Mouse (Mus musculus) forebrain, embryonic 14.5 days (tissue): Measurements from ENCODE around the gene Mast4. TPM values are rescaled to one million over a fixed set of nuclear protein-coding genes. Genes with fewer than 3 reads are reported as not detected.

ENCODE experiments used
- ATAC-seq: fragments of 200-750 bp; cut with Nextera tagmentation; 2 replicates; pipeline ENCODE4 v1.8.0; 2017; ENCODE audit warnings: mild to moderate bottlenecking, moderate library complexity
- DNase-seq: peaks from one replicate; pipeline ENCODE4 v3.0.0-alpha.2; 2015; ENCODE audit warnings: low spot score
- H3K27ac ChIP-seq: fragments of 300-500 bp; sonication (generic); 2 replicates; pipeline ENCODE4 v1.5.1; 2014; ENCODE audit warnings: low read depth, mild to moderate bottlenecking, control low read depth, low read length, moderate library complexity
- H3K27me3 ChIP-seq: fragments of 300-500 bp; sonication (generic); replicated peaks from 2 replicates; pipeline ENCODE4 v1.6.1; 2014; ENCODE audit warnings: low read length, control low read depth, mixed read lengths; ENCODE audit not compliant: control insufficient read depth, insufficient read depth
- H3K36me3 ChIP-seq: fragments of 300-500 bp; sonication (generic); 2 replicates; pipeline ENCODE4 v1.6.1; 2014; ENCODE audit warnings: low read length, control low read depth; ENCODE audit not compliant: control insufficient read depth, insufficient read depth
- H3K4me1 ChIP-seq: fragments of 300-500 bp; sonication (generic); 2 replicates; pipeline ENCODE4 v1.6.1; 2014; ENCODE audit warnings: antibody characterized with exemption, low read length, control low read depth; ENCODE audit not compliant: control insufficient read depth, insufficient read depth
- H3K4me2 ChIP-seq: fragments of 300-500 bp; sonication (generic); 2 replicates; pipeline ENCODE4 v1.6.1; 2014; ENCODE audit warnings: mild to moderate bottlenecking, control low read depth, low read length
- H3K4me3 ChIP-seq: fragments of 300-500 bp; sonication (generic); 2 replicates; pipeline ENCODE4 v1.5.1; 2014; ENCODE audit warnings: low read depth, low read length, control low read depth
- H3K9ac ChIP-seq: fragments of 300-500 bp; sonication (generic); 2 replicates; pipeline ENCODE4 v1.6.1; 2014; ENCODE audit warnings: mild to moderate bottlenecking, low read length, control low read depth, moderate library complexity
- H3K9me3 ChIP-seq: fragments of 300-500 bp; sonication (generic); replicated peaks from 2 replicates; pipeline ENCODE4 v1.6.1; 2016; ENCODE audit warnings: low read length, control low read depth, mixed read lengths; ENCODE audit not compliant: control insufficient read depth
- WGBS: fragments of 180-500 bp; shearing (Covaris S2); extraction: QIAGEN DNeasy Blood & Tissue Kit; methylation state at CpG from one replicate; pipeline ENCODE4 v1.1.7; 2014; 5-methylcytosine and 5-hydroxymethylcytosine counted together
- polyA plus RNA-seq: library from polyadenylated mRNA; unstranded; fragments of >200 nt; fragmentation: Nextera tagmentation; extraction: Ambion mirVana; gene quantifications from 2 replicates; pipeline ENCODE4 v1.2.1, GENCODE M21; 2014

The Mast4 gene
- polyA plus RNA-seq, 1 experiment from 2014 or later = 11.7 TPM

DNA sequence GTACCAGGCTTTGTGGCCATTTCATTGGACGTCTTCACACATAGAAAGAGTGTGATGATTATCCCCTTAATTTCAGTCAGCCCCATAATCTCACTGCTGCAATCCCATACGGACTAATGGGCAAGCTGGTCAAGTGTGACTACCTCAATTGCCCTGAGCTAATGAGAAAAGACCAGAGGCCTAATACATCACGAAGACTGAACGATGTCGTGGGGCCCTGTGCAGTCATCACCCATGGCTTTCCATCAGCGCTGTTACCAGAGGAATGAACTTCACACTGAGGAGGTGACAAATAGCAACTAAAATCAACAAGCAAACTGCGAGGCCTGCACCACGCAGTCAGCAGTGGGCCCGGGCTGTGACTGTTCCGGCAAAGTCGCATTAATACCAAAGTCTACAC, 344.7 kb downstream of the Mast4 start:
- Histone ChIP-seq H3K27me3 (no peaks in the 10 kb centered on the region), H3K27ac (no peak overlapping the region), H3K9me3 (no peaks in the 10 kb centered on the region; the same call in 1 of the 2 replicates), H3K9ac (no peak overlapping the region), H3K4me1 (no peaks in the 10 kb centered on the region; the same call in 1 of the 2 replicates), H3K36me3 (no peaks in the 10 kb centered on the region), H3K4me2 (no peak overlapping the region), H3K4me3 (no peak overlapping the region)
- 75% methylated on average over 11 of the region's 11 CpGs for WGBS
- ATAC-seq (no peak), DNase-seq (no peak)

DNA sequence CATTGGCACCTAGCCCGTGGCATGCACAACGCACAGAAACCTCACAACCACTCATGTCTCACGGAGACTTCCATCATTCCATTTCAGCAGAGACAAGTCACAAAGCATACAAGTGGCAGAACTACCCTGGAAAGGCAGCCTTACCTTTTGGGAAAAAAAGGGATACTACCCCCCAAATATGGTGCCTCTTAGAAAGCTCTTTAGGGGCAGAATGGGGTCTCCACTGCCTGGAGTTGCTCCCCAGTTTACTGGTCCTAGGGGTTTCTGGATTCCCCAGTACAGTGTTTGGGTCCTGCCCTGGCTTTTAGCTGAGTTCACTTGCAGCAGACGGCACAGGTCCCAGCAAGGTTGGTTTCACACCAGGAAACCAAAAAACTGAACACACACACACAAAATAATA, 345.3 kb downstream of the Mast4 start:
- H3K27ac ChIP-seq = no peak overlapping the region
- H3K4me3 ChIP-seq = no peak overlapping the region
- no peak overlapping the region for H3K4me2 ChIP-seq
- H3K9ac ChIP-seq = no peak overlapping the region
- WGBS = 88% methylated on average over 4 of the region's 4 CpGs
- H3K9me3 ChIP-seq = no peaks in the 10 kb centered on the region; the same call in 1 of the 2 replicates
- no peak for ATAC-seq
- H3K27me3 ChIP-seq = no peaks in the 10 kb centered on the region
- no peak for DNase-seq
- no peaks in the 10 kb centered on the region; the same call in 1 of the 2 replicates for H3K4me1 ChIP-seq
- no peaks in the 10 kb centered on the region for H3K36me3 ChIP-seq

DNA sequence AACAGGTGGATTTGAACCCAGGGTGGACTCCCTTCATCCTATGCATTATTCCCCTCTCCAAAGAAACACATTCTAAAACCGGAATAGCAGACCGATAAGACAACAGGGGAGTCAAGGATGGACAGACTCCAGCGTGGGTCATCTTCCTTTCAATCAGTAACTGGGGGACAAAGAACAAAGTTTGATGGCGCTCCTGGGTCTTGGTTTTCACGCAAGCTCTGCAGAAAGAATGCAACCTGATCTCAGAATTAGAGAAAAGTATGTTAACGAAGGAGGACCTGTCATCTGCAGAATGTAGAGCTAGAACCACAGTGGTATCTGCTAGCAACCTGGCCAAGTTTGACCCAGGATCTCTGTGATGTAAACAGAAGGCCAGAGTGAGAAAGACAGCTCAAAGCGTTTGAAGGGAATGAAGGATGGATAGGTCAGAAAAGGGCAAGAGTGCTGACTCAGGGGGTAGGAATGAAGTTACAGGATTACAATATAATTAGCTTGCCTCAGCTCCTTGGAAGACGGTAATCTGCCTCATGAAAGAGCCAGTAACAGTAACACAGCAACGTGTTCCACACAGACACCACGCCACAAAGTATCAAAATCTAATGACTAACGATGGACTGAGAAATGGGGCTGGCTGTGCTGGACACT, 345.9 kb downstream of the Mast4 start:
- Histone ChIP-seq H3K9ac (no peak overlapping the region), H3K36me3 (no peaks in the 10 kb centered on the region), H3K4me3 (no peak overlapping the region), H3K9me3 (no peaks in the 10 kb centered on the region; the same call in 1 of the 2 replicates), H3K27me3 (no peaks in the 10 kb centered on the region), H3K4me2 (no peak overlapping the region), H3K4me1 (no peaks in the 10 kb centered on the region; the same call in 1 of the 2 replicates), H3K27ac (no peak overlapping the region)
- DNase-seq (no peak), ATAC-seq (no peak)
- 72% methylated on average over 11 of the region's 11 CpGs for WGBS

DNA sequence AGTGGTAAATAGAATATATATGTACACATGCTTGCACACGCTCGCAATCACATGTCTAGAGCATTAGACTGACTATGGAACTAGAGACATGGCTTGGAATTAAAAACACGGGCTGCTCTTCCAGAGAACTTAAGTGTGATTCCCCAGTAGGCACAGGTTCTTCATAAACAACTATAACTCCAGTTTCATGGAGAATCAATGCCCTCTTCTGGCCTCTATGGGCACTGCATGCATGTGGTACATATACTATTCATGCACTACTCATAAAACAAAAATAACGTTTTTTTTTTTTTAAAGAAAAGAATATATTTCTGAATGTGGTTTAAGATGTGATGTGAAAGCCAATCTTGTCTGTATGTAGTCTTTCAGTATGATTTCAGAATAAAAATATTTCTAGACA, 349.7 kb downstream of the Mast4 start:
- no peaks in the 10 kb centered on the region; the same call in 1 of the 2 replicates for H3K4me1 ChIP-seq
- ATAC-seq = no peak
- no peak overlapping the region for H3K4me3 ChIP-seq
- no peaks in the 10 kb centered on the region for H3K27me3 ChIP-seq
- 97% methylated on average over 4 of the region's 4 CpGs for WGBS
- no peak for DNase-seq
- H3K4me2 ChIP-seq = no peak overlapping the region
- H3K36me3 ChIP-seq = no peaks in the 10 kb centered on the region
- no peak overlapping the region for H3K27ac ChIP-seq
- H3K9me3 ChIP-seq = no peaks in the 10 kb centered on the region; the same call in 1 of the 2 replicates
- H3K9ac ChIP-seq = no peak overlapping the region

DNA sequence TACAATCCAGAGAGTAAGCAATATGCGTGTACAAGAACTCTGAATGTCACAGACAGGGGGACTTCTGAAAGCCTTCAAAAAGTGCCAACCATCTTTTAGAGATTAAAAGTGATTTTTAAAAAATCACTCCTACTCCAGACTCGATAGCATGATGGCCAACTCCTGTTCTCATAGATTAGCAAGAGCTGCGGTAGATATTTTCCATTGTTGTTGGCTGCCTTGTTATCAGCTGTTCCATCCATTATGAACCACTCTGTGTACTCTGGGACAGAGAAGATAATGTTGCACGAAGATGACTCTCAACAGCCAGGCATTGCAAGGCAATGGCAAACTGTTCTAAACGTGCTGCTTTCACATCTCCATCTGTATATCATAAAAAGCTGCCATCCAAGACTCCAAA, 360.4 kb downstream of the Mast4 start:
- Histone ChIP-seq H3K27ac (no peak overlapping the region), H3K4me2 (no peak overlapping the region), H3K4me1 (no peaks in the 10 kb centered on the region), H3K27me3 (no peaks in the 10 kb centered on the region), H3K36me3 (no peaks in the 10 kb centered on the region), H3K4me3 (no peak overlapping the region), H3K9me3 (no peaks in the 10 kb centered on the region), H3K9ac (no peak overlapping the region)
- ATAC-seq (no peak), DNase-seq (no peak)
- 91% methylated on average over 5 of the region's 5 CpGs for WGBS

DNA sequence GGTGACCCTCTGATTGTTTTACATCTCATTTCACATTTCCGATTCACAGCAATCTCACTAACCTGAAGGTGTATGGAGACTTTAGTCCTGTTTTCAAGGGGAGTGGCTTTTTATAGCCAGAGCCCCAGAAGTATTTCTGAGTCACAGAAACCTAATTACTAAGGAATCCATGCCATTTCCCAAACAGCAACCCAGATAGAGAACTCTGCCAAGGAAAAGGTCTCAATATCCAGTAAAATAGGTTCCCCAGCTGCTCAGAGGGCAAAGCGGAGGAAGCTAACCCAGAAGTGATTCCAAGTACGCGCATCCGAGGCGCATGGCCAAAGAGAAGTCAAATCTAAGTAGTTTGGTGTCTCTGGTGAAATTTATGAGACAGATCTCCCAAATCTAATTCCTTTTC, 370.8 kb downstream of the Mast4 start:
- 94% methylated on average over 6 of the region's 6 CpGs for WGBS
- no peaks in the 10 kb centered on the region for H3K27me3 ChIP-seq
- DNase-seq (no peak), ATAC-seq (no peak)
- no peak overlapping the region for H3K4me2 ChIP-seq
- no peaks in the 10 kb centered on the region for H3K9me3 ChIP-seq
- no peak overlapping the region for H3K9ac ChIP-seq
- H3K27ac ChIP-seq = no peak overlapping the region
- H3K36me3 ChIP-seq = no peaks in the 10 kb centered on the region
- no peak overlapping the region for H3K4me3 ChIP-seq
- H3K4me1 ChIP-seq = no peaks in the 10 kb centered on the region

DNA sequence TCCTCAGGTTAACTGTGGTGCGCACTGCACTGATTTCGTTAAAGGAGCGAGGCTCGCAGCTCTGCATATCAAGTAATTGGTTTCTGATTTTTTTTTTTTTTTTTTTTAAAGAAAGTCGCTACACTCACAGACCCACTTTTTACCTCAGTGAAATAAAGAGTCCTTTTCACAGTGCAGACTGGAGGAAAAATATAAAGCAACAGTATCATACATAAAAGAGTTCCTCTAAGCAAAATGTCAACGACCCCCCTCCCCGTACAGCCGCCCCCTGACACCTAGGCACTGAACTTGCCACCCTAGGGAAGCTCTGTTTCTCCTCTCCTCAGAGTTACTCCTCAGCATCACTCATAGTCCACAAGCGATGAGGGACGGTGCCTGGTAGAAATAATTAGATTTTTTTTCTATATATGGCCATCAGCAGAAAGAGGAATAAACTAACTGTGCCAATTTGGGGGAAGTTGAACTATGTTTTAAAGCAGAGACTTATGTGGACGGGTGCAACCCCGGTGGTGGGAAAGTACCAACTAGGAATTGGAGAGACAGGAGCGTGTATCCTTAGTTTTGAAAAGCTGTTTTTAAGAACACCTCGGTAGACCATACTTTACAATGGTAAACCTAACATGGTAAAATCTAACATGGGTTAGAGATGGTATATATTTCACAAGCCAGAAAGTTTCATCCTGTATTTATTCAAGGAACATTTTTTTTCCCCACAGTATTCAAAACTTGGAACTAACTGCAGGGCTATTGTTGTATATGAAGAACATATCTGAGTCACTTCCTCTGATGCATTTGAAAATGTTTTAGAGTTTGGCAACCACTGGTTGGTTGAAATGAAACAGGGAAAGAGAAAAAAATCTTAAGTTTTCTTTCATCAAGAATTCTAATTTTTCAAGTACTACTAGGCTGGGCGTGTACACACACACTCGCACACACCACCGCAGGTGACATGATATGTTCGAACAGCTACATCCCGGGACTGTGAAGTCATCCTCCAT, 375.7 kb downstream of the Mast4 start:
- peak; percentile 11; the same call in 1 of the 2 replicates for ATAC-seq

DNA sequence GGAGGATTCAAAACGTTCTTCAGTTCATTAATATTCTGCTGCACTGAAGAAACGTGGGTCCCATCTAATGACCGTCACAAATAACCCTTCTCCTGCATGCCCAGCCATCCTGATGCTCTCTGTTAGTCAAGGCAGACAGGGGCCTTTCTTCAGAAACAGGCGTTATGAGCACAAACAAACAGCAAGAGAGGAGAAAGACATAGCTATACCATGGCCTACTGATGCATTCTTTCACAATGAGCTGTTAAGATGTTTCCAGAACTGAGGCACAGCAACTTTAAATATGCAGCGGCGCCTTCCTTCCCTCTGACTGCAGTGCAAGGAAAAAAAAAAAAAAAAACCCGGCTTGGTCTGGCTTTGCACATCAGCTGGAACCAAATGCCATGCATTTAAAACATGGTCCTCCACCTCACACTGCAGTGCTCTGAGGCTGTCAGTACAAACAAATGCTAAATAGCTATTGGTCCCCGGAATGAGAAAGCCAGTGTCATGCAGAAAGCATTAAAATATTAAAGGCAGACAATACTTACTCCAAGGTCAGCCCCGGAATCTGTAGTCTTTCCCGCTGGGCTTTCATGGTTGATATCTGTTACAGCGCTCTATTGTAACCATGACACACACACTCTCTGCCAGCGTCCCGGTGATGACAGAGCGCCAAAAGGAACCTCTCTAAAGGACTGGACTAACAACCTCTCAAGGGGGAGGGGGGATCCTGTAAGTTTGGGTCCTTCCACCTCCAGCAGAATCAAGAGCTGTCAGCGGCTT, 376.6 kb downstream of the Mast4 start:
- H3K4me1 ChIP-seq = peaks cover 10% of the 10 kb centered on the region

More for the DNA sequence above, 375.7 kb downstream of the Mast4 start:
- Histone ChIP-seq H3K4me2 (peak overlapping the region; percentile 66), H3K9me3 (no peaks in the 10 kb centered on the region), H3K4me1 (peaks cover 10% of the 10 kb centered on the region), H3K4me3 (peak overlapping the region; percentile 32), H3K27me3 (no peaks in the 10 kb centered on the region), H3K9ac (peak overlapping the region; percentile 46), H3K27ac (peak overlapping the region; percentile 48; the same call in 1 of the 2 replicates), H3K36me3 (no peaks in the 10 kb centered on the region)
- no peak for DNase-seq
- 51% methylated on average over 19 of the region's 19 CpGs for WGBS

More for the DNA sequence above, 376.6 kb downstream of the Mast4 start:
- WGBS = 4% methylated on average over 15 of the region's 15 CpGs
- peak overlapping the region; percentile 48; the same call in 1 of the 2 replicates for H3K27ac ChIP-seq
- peak overlapping the region; percentile 66 for H3K4me2 ChIP-seq
- no peaks in the 10 kb centered on the region for H3K27me3 ChIP-seq
- H3K4me3 ChIP-seq = peak overlapping the region; percentile 32
- peak overlapping the region; percentile 46 for H3K9ac ChIP-seq
- DNase-seq = peak; percentile 74
- peak; percentile 88 for ATAC-seq
- no peaks in the 10 kb centered on the region for H3K9me3 ChIP-seq
- no peaks in the 10 kb centered on the region for H3K36me3 ChIP-seq
